Mouse (Mus musculus) MEL (cell line): ENCODE results near the gene Plau. TPM values are rescaled to one million over a fixed set of nuclear protein-coding genes. Genes with fewer than 3 reads are reported as not detected.

Source experiments
- DNase-seq: peaks from one replicate; pipeline ENCODE4 v3.0.0; 2011; ENCODE audit warnings: low read depth, low spot score
- H3K27ac ChIP-seq: 2 replicates; pipeline ENCODE4 v1.5.1; 2012; ENCODE audit warnings: low read depth, mild to moderate bottlenecking, control low read depth, low read length, moderate library complexity; ENCODE audit not compliant: control insufficient read depth
- H3K27me3 ChIP-seq, 2 experiments: fragments of 150-350 bp in 1 of 2; sonication (generic) in 1 of 2; 2 replicates each; pipeline ENCODE4 v1.6.1; 2012; ENCODE audit warnings: low read length in 2 of 2, mild to moderate bottlenecking in 2 of 2, improper control_type of control experiment in 1 of 2, moderate library complexity in 1 of 2; ENCODE audit not compliant: insufficient read depth in 2 of 2, control insufficient read depth in 1 of 2
- H3K36me3 ChIP-seq, 2 experiments: 2 replicates each; pipeline ENCODE4 v1.6.1; 2012 to 2014; ENCODE audit warnings: low read length in 2 of 2, improper control_type of control experiment in 1 of 2, inconsistent platforms in 1 of 2, mild to moderate bottlenecking in 1 of 2; ENCODE audit not compliant: insufficient read depth in 2 of 2, control insufficient read depth in 1 of 2
- H3K4me1 ChIP-seq, 2 experiments: fragments of 150-350 bp in 1 of 2; sonication (generic) in 1 of 2; 2 replicates each; pipeline ENCODE4 v1.6.1; 2012; ENCODE audit warnings: low read length in 2 of 2, improper control_type of control experiment in 1 of 2, mild to moderate bottlenecking in 1 of 2; ENCODE audit not compliant: insufficient read depth in 2 of 2, control insufficient read depth in 1 of 2
- H3K4me3 ChIP-seq, 2 experiments: fragments of 150-350 bp in 1 of 2; sonication (generic) in 1 of 2; 2 replicates each; pipeline ENCODE4 v1.5.1; 2012; ENCODE audit warnings: low read depth in 2 of 2, low read length in 2 of 2, mild to moderate bottlenecking in 2 of 2, moderate library complexity in 2 of 2, control low read depth in 1 of 2, improper control_type of control experiment in 1 of 2; ENCODE audit not compliant: control insufficient read depth in 1 of 2, insufficient read depth in 1 of 2
- H3K79me2 ChIP-seq: 2 replicates; pipeline ENCODE4 v1.6.1; 2012; ENCODE audit warnings: mild to moderate bottlenecking, low read length, moderate library complexity; ENCODE audit not compliant: control insufficient read depth, poor library complexity, insufficient read depth
- H3K9ac ChIP-seq: 2 replicates; pipeline ENCODE4 v1.6.1; 2012; ENCODE audit warnings: low read depth, mild to moderate bottlenecking, control low read depth, low read length, moderate library complexity; ENCODE audit not compliant: control insufficient read depth, poor library complexity, severe bottlenecking
- H3K9me3 ChIP-seq: fragments of 150-350 bp; sonication (generic); replicated peaks from 2 replicates; pipeline ENCODE4 v1.6.1; 2012; ENCODE audit warnings: mild to moderate bottlenecking, low read length, improper control_type of control experiment, moderate library complexity; ENCODE audit not compliant: insufficient read depth
- BHLHE40 ChIP-seq: IDR thresholded peaks from 2 replicates; pipeline ENCODE4 v1.6.1; 2012; ENCODE audit warnings: low read depth, mild to moderate bottlenecking, inconsistent platforms, low read length, improper control_type of control experiment, borderline replicate concordance
- ELF1 ChIP-seq: IDR thresholded peaks from 2 replicates; pipeline ENCODE4 v1.6.1; 2014; ENCODE audit warnings: low read depth, mild to moderate bottlenecking, inconsistent platforms, low read length, improper control_type of control experiment, moderate library complexity
- ETS1 ChIP-seq: IDR thresholded peaks from 2 replicates; pipeline ENCODE4 v1.6.1; 2012; ENCODE audit warnings: low read depth, mild to moderate bottlenecking, inconsistent platforms, low read length, improper control_type of control experiment, moderate library complexity
- JUND ChIP-seq: IDR thresholded peaks from 2 replicates; pipeline ENCODE4 v1.6.1; 2011; ENCODE audit warnings: low read depth, mild to moderate bottlenecking, improper control_type of control experiment, low read length
- POLR2AphosphoS5 ChIP-seq: IDR thresholded peaks from 2 replicates; pipeline ENCODE4 v1.6.1; 2012; ENCODE audit warnings: low read depth, borderline replicate concordance, mild to moderate bottlenecking, inconsistent platforms, low read length, moderate library complexity, mixed read lengths
- RAD21 ChIP-seq: IDR thresholded peaks from 2 replicates; pipeline ENCODE4 v1.6.1; 2011; ENCODE audit warnings: mild to moderate bottlenecking, low read depth, low read length, improper control_type of control experiment
- SIN3A ChIP-seq: IDR thresholded peaks from 2 replicates; pipeline ENCODE4 v1.6.1; 2012; ENCODE audit warnings: low read length, improper control_type of control experiment, inconsistent platforms
- SMC3 ChIP-seq: IDR thresholded peaks from 2 replicates; pipeline ENCODE4 v1.6.1; 2011; ENCODE audit warnings: low read depth, low read length, improper control_type of control experiment
- UBTF ChIP-seq: IDR thresholded peaks from 2 replicates; pipeline ENCODE4 v1.6.1; 2012; ENCODE audit warnings: low read depth, mild to moderate bottlenecking, inconsistent platforms, low read length, improper control_type of control experiment, moderate library complexity, borderline replicate concordance; ENCODE audit not compliant: insufficient read depth
- USF1 ChIP-seq: IDR thresholded peaks from 2 replicates; pipeline ENCODE4 v1.6.1; 2014; ENCODE audit warnings: low read depth, mild to moderate bottlenecking, inconsistent platforms, low read length, improper control_type of control experiment, moderate library complexity
- USF2 ChIP-seq, 2 experiments: IDR thresholded peaks; 2 replicates each; pipeline ENCODE4 v1.6.1; 2011 to 2012; ENCODE audit warnings: improper control_type of control experiment in 2 of 2, low read length in 2 of 2, borderline replicate concordance in 1 of 2, inconsistent platforms in 1 of 2, low read depth in 1 of 2, mild to moderate bottlenecking in 1 of 2; ENCODE audit not compliant: insufficient read depth in 1 of 2
- ZKSCAN1 ChIP-seq: IDR thresholded peaks from 2 replicates; pipeline ENCODE4 v1.6.1; 2012; ENCODE audit warnings: low read depth, mild to moderate bottlenecking, inconsistent platforms, low read length, improper control_type of control experiment, moderate library complexity
- ZNF384 ChIP-seq: IDR thresholded peaks from 2 replicates; pipeline ENCODE4 v1.6.1; 2012; ENCODE audit warnings: low read depth, mild to moderate bottlenecking, inconsistent platforms, low read length, improper control_type of control experiment
- polyA plus RNA-seq, 2 experiments: library from polyadenylated mRNA; stranded (reverse) in 1 of 2; unstranded in 1 of 2; fragments of >175 nt in 1 of 2; fragments of >200 nt in 1 of 2; gene quantifications; 2 replicates each; pipeline versions ENCODE4 v1.2.1 to v1.2.4; 2012; ENCODE audit warnings: low replicate concordance in 2 of 2, low read depth in 1 of 2; ENCODE audit not compliant: insufficient read length in 2 of 2, insufficient read depth in 1 of 2, missing spikeins in 1 of 2
- total RNA-seq: library from RNA; depleted of rRNA; stranded (reverse); fragments of 300-350 nt; gene quantifications from 2 replicates; pipeline ENCODE4 v1.2.3, GENCODE M21; 2012; rRNA removed

Plau gene
- total RNA-seq (not detected in 2 replicates), polyA plus RNA-seq (under 1 TPM in 1 of 2 experiments, not detected in 1; 0.04 TPM)

DNA sequence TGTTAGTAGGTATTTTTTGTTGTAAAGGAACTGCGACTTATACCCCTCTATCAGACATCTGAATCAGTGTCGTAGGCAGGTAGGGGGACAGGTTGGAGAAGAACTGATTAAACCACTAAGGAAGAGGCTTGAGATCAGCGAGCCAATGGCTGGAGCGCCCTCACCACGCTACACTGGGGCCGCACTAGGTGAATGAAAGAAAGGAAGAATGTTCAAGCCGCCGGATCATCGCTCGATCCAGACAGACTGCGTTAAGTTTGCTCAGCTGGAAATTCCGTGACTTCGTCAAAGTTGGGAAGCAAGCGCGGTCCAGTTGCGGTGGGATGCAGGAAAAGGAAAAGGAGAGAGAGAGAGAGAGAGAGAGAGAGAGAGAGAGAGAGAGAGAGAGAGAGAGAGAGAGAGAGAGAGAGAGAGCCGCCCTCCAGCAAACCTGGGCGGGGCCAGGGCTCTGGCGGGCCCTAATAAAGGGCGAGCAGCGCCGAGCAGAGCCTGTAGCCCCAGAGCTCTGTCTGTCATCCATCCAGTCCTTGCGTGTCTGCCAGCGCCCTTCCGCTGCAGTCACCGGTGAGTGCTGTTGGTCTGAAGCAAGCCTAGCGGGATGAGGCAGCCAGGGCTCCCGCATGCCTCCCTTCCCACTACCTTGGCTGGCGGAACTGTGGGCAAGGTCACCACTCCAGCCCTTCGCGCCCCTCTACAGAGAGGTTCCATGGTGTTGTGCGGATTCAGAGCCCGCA lies at the start of gene Plau:
Gene Plau (plus strand): TSS at position 490 of the 734 bp plus-strand sequence.
- DNase-seq = peak; percentile 70
- H3K27me3 ChIP-seq = peaks cover 13 to 33% of the 10 kb centered on the region in 2 experiments
- H3K4me1 ChIP-seq = peaks cover 0 to 6% of the 10 kb centered on the region in 2 experiments; a peak in 3 of 4 replicates

DNA sequence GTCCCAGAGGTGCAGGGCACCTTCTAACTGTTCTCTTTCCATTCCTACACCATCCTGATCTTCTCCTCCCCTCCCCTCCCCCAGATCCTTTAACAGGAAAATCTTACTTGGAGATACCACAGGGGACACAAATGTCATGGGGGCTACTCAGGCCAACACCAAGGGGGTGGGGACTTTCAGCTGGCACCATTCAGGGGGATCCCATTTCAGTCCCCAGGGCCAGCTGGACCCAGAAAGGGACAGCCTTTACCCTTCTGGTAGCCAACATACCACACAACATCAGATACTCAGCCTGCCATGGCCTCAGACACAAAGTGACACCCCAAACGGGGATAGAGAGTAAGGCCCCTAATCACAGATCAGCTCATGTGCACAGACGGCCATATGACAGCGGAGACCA lies 48.3 kb upstream of the Plau start:
- Histone ChIP-seq H3K4me1 (peaks cover 0 to 17% of the 10 kb centered on the region in 2 experiments), H3K27ac (no peak overlapping the region), H3K79me2 (peaks cover 8% of the 10 kb centered on the region), H3K27me3 (no peaks in the 10 kb centered on the region), H3K36me3 (peaks cover 3 to 13% of the 10 kb centered on the region in 2 experiments), H3K4me3 (no peak overlapping the region), H3K9ac (no peak overlapping the region), H3K9me3 (no peaks in the 10 kb centered on the region)
- TF ChIP-seq RAD21 (no peak), USF1 (no peak), USF2 (IDR thresholded peaks at IDR 0.05; ENCODE audit: borderline replicate concordance in 1 of 2, insufficient read depth in 1 of 2, low read depth in 1 of 2, low read length in 2 of 2) (no peak), ZKSCAN1 (no peak)
- no peak for DNase-seq

More for the DNA sequence above, at the start of gene Plau:
- no peak within 1 kb of the TSS for H3K27ac ChIP-seq
- no peaks in the 10 kb centered on the region for H3K9me3 ChIP-seq
- no peaks in the 10 kb centered on the region for H3K36me3 ChIP-seq
- peak within 1 kb of the TSS; percentile 41 for H3K9ac ChIP-seq
- peak within 1 kb of the TSS; percentile 39 to 41 for H3K4me3 ChIP-seq
- TF ChIP-seq SIN3A (no peak), JUND (peak; percentile 96)
- TF ChIP-seq, all 39 proteins: peak for 1
- H3K79me2 ChIP-seq = no peaks in the 10 kb centered on the region

DNA sequence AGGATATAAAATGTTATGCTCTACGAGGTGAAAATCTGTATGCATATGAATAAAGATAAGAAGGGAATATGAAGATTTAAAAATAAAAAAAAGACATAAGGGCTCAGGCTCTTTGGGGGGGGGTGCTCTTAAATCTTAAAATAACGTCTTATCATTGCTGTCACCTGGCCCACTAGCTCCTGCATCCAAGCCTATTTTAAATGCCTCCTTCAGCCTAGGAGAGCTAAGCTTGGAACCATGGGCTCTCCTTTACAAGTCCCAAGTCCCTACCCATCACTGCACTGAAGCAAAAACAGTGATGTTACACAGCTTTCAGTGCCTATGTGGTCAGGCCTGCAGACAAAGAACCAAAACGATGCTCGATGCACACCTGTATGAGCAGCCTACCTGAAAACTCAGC lies 46.9 kb upstream of the Plau start:
- Histone ChIP-seq H3K4me3 (no peak overlapping the region), H3K9ac (no peak overlapping the region), H3K79me2 (peaks cover 11% of the 10 kb centered on the region), H3K27me3 (no peaks in the 10 kb centered on the region), H3K9me3 (no peaks in the 10 kb centered on the region), H3K36me3 (peaks cover 3 to 13% of the 10 kb centered on the region in 2 experiments), H3K27ac (no peak overlapping the region), H3K4me1 (peaks cover 1 to 17% of the 10 kb centered on the region in 2 experiments)
- TF ChIP-seq ETS1 = no peak
- no peak for TF ChIP-seq SMC3
- no peak for TF ChIP-seq UBTF
- no peak for TF ChIP-seq POLR2AphosphoS5
- TF ChIP-seq ZNF384 = no peak
- TF ChIP-seq ELF1 = no peak
- no peak for TF ChIP-seq BHLHE40
- no peak for DNase-seq
